Mouse (Mus musculus) midbrain, embryonic 11.5 days (tissue): ENCODE results near the gene Ergic1. TPM values are rescaled to one million over a fixed set of nuclear protein-coding genes. Genes with fewer than 3 reads are reported as not detected.
A peak's percentile ranks its signal among the peaks of the same experiment; 100 is the strongest.

Experiments used
- ATAC-seq: fragments of 200-750 bp; cut with Nextera tagmentation; 2 replicates; pipeline ENCODE4 v1.8.0; 2017; ENCODE audit warnings: moderate TSS enrichment, moderate library complexity; ENCODE audit not compliant: low FRiP score
- DNase-seq: peaks from one replicate; pipeline ENCODE4 v3.0.0; 2015; ENCODE audit warnings: low spot score; ENCODE audit errors: missing footprints
- H3K27ac ChIP-seq: fragments of 300-500 bp; sonication (generic); 2 replicates; pipeline ENCODE4 v1.5.1; 2014; ENCODE audit warnings: low read depth, low read length
- H3K27me3 ChIP-seq: fragments of 300-500 bp; sonication (generic); 2 replicates; pipeline ENCODE4 v1.6.1; 2014; ENCODE audit warnings: mild to moderate bottlenecking, low read length, moderate library complexity, mixed read lengths; ENCODE audit not compliant: control insufficient read depth, insufficient read depth
- H3K36me3 ChIP-seq: fragments of 300-500 bp; sonication (generic); 2 replicates; pipeline ENCODE4 v1.6.1; 2014; ENCODE audit warnings: mild to moderate bottlenecking, low read length, moderate library complexity, mixed read lengths; ENCODE audit not compliant: control insufficient read depth, insufficient read depth
- H3K4me1 ChIP-seq: fragments of 300-500 bp; sonication (generic); 2 replicates; pipeline ENCODE4 v1.6.1; 2014; ENCODE audit warnings: low read length; ENCODE audit not compliant: control insufficient read depth, insufficient read depth
- H3K4me2 ChIP-seq: fragments of 300-500 bp; sonication (generic); 2 replicates; pipeline ENCODE4 v1.6.1; 2014; ENCODE audit warnings: mild to moderate bottlenecking, moderate library complexity
- H3K4me3 ChIP-seq: fragments of 300-500 bp; sonication (generic); 2 replicates; pipeline ENCODE4 v1.5.1; 2014; ENCODE audit warnings: low read depth, low read length
- H3K9ac ChIP-seq: fragments of 300-500 bp; sonication (generic); 2 replicates; pipeline ENCODE4 v1.6.1; 2014; ENCODE audit warnings: low read length
- H3K9me3 ChIP-seq: fragments of 300-500 bp; sonication (generic); 2 replicates; pipeline ENCODE4 v1.6.1; 2016; ENCODE audit warnings: low read length; ENCODE audit not compliant: control insufficient read depth
- WGBS: fragments of 180-500 bp; shearing (Covaris S2); extraction: QIAGEN DNeasy Blood & Tissue Kit; methylation state at CpG from one replicate; pipeline ENCODE4 v1.1.7; 2014; 5-methylcytosine and 5-hydroxymethylcytosine counted together
- polyA plus RNA-seq: library from polyadenylated mRNA; unstranded; fragments of >200 nt; fragmentation: Nextera tagmentation; extraction: Ambion mirVana; gene quantifications from 2 replicates; pipeline ENCODE4 v1.2.1, GENCODE M21; 2014

Ergic1 gene
- polyA plus RNA-seq, 1 experiment from 2014 or later: 129 TPM

GRCm38 (mm10) chr17:26534695-26535094 lies 26.6 kb upstream of the Ergic1 start:
- ATAC-seq (no peak), DNase-seq (peak; percentile 14)
- H3K4me2 ChIP-seq: no peak overlapping the region
- no peak overlapping the region for H3K27ac ChIP-seq
- WGBS: 87% methylated on average over 5 of the region's 5 CpGs
- no peaks in the 10 kb centered on the region for H3K27me3 ChIP-seq
- no peaks in the 10 kb centered on the region for H3K9me3 ChIP-seq
- no peak overlapping the region for H3K4me3 ChIP-seq
- no peak overlapping the region for H3K9ac ChIP-seq
- H3K4me1 ChIP-seq: no peaks in the 10 kb centered on the region
- H3K36me3 ChIP-seq: no peaks in the 10 kb centered on the region

DNA sequence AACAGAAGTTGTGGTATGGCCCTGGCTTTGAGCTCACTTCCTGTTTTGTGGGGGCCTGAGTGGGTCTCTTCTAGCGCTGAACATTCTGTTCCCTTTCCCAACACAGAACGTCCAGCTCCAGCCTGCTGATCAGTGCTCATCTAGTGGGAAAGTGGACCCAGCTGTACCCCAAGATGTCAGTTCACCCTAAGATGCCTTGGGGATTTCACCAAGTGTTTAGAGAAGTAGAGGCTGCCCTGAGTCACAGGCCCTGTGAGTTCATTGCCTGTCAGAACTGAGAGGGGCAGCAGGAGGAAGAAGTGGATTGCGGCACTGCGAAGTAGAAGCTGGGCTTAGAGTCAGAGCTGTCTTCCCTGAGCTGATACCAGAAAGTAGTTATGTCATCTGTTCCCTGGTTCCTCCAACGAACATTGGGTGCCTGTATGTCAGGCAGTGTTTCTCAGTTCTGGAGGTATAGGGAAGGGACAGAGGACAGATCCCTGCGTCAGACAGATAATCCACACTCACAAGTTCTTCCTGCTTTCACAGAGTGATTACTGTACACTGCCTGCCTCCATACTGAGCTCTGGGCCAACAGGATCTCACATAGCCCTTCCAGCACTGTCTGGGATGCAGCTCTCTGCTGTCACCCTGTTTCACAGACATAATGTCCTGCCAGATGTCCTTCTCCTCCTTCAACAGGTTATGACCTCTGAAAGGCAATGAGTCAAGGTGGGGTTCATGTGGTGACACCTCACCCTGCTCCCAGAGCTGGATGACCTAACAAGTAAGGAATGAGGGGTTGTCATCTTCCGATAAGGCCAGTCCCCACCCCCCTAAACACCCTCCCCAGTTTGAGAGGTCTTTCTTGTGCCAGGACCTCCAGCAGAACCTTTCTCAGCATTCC lies 25.8 kb upstream of the Ergic1 start:
- no peak overlapping the region for H3K9ac ChIP-seq
- H3K9me3 ChIP-seq: no peaks in the 10 kb centered on the region
- no peak overlapping the region for H3K27ac ChIP-seq
- no peaks in the 10 kb centered on the region for H3K4me1 ChIP-seq
- ATAC-seq (no peak), DNase-seq (peak; percentile 12)
- WGBS: 80% methylated on average over 7 of the region's 7 CpGs
- H3K27me3 ChIP-seq: no peaks in the 10 kb centered on the region
- no peak overlapping the region for H3K4me2 ChIP-seq
- H3K36me3 ChIP-seq: no peaks in the 10 kb centered on the region
- no peak overlapping the region for H3K4me3 ChIP-seq

DNA sequence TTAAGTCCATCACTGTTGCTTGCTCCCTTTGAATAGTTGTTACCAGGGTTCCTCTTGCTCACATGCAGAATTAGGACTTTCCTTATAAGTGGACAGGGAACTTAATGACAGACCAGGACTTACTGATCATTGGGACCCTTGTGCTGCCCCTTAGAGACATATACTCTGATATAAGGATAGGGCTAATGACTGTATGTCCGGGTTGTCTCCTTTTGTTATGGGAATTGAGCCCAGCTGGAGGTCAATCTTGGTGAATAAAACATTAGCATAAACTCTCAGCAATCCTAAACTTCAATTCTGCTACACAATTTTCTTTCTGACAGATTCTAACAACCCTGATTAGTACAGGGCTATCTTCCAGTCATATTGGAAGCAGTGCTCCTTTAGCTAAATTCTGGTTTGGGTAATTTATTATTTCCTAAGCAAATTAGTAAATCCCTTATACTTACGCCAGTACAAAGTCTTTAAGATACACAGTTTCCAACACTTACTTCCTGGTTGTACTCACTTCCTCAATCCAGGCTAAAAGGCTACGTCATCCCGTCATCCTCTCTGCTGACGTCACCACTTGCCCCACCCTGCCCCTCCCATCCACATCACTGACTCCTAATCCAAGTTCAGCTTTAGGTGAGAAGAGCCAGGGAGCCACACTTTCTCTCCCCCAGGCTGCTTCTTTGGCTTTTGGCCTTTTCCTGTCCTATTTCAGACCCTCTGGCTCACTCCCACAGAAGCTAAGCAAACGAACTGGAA lies 23.4 kb upstream of the Ergic1 start:
- 40% methylated on average over 6 of the region's 6 CpGs for WGBS
- H3K4me2 ChIP-seq: no peak overlapping the region
- no peak for ATAC-seq

DNA sequence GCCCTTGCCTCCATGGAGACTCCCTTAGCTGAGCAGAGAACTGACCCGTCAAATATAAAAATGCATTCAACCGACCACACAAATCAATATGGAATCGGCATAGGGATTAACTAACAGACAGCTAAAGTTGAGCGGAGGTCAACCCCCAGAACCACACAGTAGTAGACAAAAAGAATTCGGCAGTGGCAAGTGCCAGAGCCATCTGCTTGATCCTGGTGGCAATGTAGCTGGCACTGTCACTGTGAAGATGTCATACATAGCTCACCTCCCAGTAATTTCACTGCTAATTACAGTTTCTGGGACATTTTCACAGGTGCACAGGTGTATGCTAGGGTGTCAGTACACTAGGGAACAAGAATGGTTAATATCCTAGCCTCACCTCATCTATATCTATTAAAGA lies 21.2 kb upstream of the Ergic1 start:
- H3K9ac ChIP-seq: no peak overlapping the region
- H3K27me3 ChIP-seq: no peaks in the 10 kb centered on the region
- H3K36me3 ChIP-seq: no peaks in the 10 kb centered on the region
- no peak for ATAC-seq
- H3K4me3 ChIP-seq: no peak overlapping the region
- DNase-seq: no peak
- H3K9me3 ChIP-seq: no peaks in the 10 kb centered on the region
- H3K27ac ChIP-seq: no peak overlapping the region
- H3K4me1 ChIP-seq: no peaks in the 10 kb centered on the region
- WGBS: 72% methylated on average over 5 of the region's 5 CpGs
- H3K4me2 ChIP-seq: no peak overlapping the region

More for the DNA sequence above, 23.4 kb upstream of the Ergic1 start:
- no peak overlapping the region for H3K27ac ChIP-seq
- DNase-seq: peak; percentile 77
- no peaks in the 10 kb centered on the region for H3K36me3 ChIP-seq
- H3K4me1 ChIP-seq: no peaks in the 10 kb centered on the region
- no peak overlapping the region for H3K4me3 ChIP-seq
- no peak overlapping the region for H3K9ac ChIP-seq
- no peaks in the 10 kb centered on the region for H3K27me3 ChIP-seq
- H3K9me3 ChIP-seq: no peaks in the 10 kb centered on the region

DNA sequence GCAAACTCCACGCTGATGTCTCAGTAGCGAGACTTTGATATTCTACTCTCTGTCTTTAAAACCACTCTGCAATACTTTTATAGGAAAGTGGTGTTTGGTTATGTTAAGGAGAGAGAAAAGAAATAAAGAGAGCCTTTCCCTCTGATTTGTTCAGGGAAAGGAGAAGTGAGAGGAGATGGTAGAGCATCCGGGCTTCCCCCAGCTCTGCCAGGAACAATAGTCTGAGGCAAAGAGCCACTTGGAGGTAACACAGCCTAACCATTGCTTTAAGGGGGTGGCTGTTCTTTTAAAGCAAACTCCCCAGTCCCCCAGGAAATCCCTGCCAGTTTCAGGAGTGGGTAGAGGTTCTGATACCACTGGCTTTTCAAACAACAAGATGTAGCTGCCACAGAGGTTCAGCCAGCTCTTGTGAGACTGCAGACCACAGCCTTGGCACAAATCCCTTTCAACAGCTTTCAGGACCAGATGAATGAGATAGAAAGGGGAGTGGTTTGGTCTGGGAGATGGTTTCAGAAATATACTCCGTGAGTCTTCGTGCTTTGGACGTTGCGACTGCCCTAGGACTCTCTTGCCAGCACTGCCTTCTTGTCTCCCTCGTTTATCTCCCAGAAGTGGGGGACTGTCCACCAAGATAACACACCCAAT lies 16.8 kb upstream of the Ergic1 start:
- no peak for ATAC-seq
- no peaks in the 10 kb centered on the region for H3K9me3 ChIP-seq
- WGBS: 88% methylated on average over 8 of the region's 8 CpGs
- H3K27ac ChIP-seq: no peak overlapping the region
- H3K4me2 ChIP-seq: no peak overlapping the region
- no peaks in the 10 kb centered on the region for H3K4me1 ChIP-seq
- H3K9ac ChIP-seq: no peak overlapping the region
- H3K36me3 ChIP-seq: no peaks in the 10 kb centered on the region
- no peak for DNase-seq
- no peaks in the 10 kb centered on the region for H3K27me3 ChIP-seq
- H3K4me3 ChIP-seq: no peak overlapping the region

GRCm38 (mm10) chr17:26547771-26548170 lies 13.5 kb upstream of the Ergic1 start:
- DNase-seq: no peak
- 47% methylated on average over 7 of the region's 7 CpGs for WGBS
- no peak overlapping the region for H3K9ac ChIP-seq
- H3K4me1 ChIP-seq: no peaks in the 10 kb centered on the region
- no peak overlapping the region for H3K27ac ChIP-seq
- H3K27me3 ChIP-seq: no peaks in the 10 kb centered on the region
- no peak overlapping the region for H3K4me3 ChIP-seq
- H3K9me3 ChIP-seq: no peaks in the 10 kb centered on the region
- H3K4me2 ChIP-seq: no peak overlapping the region
- ATAC-seq: no peak
- H3K36me3 ChIP-seq: no peaks in the 10 kb centered on the region

GRCm38 (mm10) chr17:26548566-26548965 lies 12.7 kb upstream of the Ergic1 start:
- H3K27ac ChIP-seq: no peak overlapping the region
- no peaks in the 10 kb centered on the region for H3K27me3 ChIP-seq
- ATAC-seq (no peak), DNase-seq (no peak)
- H3K4me3 ChIP-seq: no peak overlapping the region
- 15% methylated on average over 5 of the region's 5 CpGs for WGBS
- no peak overlapping the region for H3K4me2 ChIP-seq
- H3K9ac ChIP-seq: no peak overlapping the region
- no peaks in the 10 kb centered on the region for H3K4me1 ChIP-seq
- no peaks in the 10 kb centered on the region for H3K9me3 ChIP-seq
- H3K36me3 ChIP-seq: no peaks in the 10 kb centered on the region

DNA sequence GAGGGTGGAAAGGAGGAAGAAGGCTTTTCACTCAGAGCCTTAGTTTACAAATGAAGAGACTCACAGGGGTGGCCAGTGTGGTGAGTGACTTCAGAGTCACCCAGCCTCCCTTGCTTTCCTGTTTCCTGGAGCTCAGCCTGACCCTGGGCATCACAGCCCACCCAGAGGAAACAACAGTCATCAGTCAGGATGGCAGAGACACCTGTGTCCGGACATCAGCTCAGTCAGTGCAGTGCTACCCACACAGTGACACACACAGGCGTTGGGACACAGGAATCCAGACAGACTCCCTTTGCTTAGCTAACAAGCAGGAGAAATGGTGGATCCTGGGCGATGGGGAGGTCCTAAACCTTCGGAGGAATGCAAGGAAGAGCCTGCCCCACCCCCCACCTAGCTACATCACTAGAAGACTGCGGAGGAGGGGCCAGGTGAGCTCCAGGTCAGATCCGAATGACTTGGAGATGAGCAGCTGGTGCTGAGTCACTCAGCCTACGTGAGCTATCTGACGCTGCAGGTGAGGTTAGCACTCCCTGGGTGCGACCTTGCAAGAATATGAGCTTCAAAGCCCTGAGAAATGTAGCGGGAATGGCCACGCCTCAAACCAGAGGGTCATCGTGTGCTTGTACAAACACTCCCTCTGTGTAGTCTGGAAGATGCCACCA lies 12.0 kb upstream of the Ergic1 start:
- WGBS: 14% methylated on average over 12 of the region's 12 CpGs
- no peaks in the 10 kb centered on the region for H3K36me3 ChIP-seq
- H3K27me3 ChIP-seq: no peaks in the 10 kb centered on the region
- H3K4me2 ChIP-seq: no peak overlapping the region
- DNase-seq (no peak), ATAC-seq (no peak)
- no peak overlapping the region for H3K27ac ChIP-seq
- H3K9me3 ChIP-seq: no peaks in the 10 kb centered on the region
- no peak overlapping the region for H3K9ac ChIP-seq
- no peaks in the 10 kb centered on the region for H3K4me1 ChIP-seq
- H3K4me3 ChIP-seq: no peak overlapping the region
